Mouse (Mus musculus) megakaryocyte-erythroid progenitor cell, adult 5-6 weeks (primary cell): ENCODE results near the gene Negr1. TPM values are rescaled to one million over a fixed set of nuclear protein-coding genes. Genes with fewer than 3 reads are reported as not detected.

Source experiments
- ATAC-seq: replicated peaks from 2 replicates; pipeline ENCODE4 v1.8.0; 2016; ENCODE audit warnings: mild to moderate bottlenecking, inconsistent platforms; ENCODE audit not compliant: severe bottlenecking, poor library complexity, low FRiP score, low TSS enrichment
- total RNA-seq, 2 experiments: library from RNA; stranded (forward) in 1 of 2; stranded (reverse) in 1 of 2; fragments of 200-1000, 215-1000 nt in 1 of 2; fragments of >200 nt in 1 of 2; fragmentation: Nextera tagmentation in 1 of 2; gene quantifications; 2 replicates each; pipeline ENCODE4 v1.2.3; 2014 to 2017

Gene Negr1
- total RNA-seq, 2 experiments from 2014 or later = not detected

- no peak for ATAC-seq
Measured at GRCm38 (mm10) chr3:156786355-156786754, 224.8 kb downstream of the Negr1 start.

- ATAC-seq = no peak
Measured at GRCm38 (mm10) chr3:156791234-156791633, 229.6 kb downstream of the Negr1 start.

DNA sequence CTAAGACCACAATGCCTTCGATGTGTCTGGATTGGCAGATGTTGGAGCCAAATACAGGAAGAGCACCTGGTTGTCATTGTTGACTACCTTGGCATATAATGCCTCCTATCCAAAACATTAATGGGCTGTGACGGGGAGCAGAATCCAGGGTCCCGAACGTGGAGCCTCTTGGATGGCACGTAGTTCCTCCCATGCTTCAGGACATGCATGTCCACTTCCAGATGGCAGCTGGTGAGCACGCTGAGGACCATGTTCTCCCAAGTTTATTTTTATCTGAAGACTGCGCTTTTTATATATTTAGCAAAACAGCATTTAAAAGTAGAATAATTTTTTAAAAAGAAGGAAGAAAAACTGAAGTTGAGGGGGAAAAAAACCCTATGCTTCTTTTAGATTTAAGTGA, 231.1 kb downstream of the Negr1 start:
- ATAC-seq = no peak

GRCm38 (mm10) chr3:156794091-156794490, 232.5 kb downstream of the Negr1 start:
- ATAC-seq = no peak

DNA sequence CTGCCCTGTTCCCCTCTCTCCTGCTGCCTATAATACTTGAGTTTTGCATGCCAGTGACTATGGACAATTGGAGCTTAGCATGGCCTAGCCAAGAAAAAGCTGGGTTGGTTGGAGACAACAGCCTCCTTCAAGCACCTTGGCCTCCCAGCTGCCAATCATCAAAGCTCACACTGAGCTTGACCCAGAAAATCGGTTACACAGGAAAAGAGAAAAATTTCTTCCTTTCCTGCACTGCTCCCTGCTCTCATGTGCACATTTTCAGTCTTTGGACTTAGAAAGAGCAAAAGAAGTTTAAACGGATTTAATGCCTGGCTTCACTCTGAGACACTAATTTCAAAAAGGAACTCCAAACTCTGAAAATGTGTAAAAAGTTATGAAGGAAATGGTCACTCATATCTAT, 233.0 kb downstream of the Negr1 start:
- ATAC-seq = no peak

- no peak for ATAC-seq
Measured at GRCm38 (mm10) chr3:156796061-156796691, 234.6 kb downstream of the Negr1 start.

DNA sequence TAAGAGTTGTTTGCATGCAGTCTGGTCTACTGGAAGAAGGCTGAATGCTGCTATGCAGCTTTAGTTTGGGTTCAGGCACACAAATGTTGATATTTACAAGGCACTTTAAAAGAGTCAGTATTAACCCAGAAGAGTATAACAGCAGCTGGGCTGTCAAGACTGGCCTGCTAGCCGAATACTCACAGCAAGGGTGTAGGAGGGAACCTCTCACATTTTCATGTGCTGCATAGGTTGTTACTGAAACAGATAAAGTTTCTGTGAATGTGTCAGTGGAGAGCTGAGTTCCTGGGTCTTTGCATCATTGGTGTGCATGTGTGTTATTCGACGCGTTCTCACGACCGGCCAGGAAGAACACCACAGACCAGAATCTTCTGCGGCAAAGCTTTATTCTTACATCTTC, 237.6 kb downstream of the Negr1 start:
- ATAC-seq = no peak

GRCm38 (mm10) chr3:156809836-156810235, 248.2 kb downstream of the Negr1 start:
- no peak for ATAC-seq

GRCm38 (mm10) chr3:156816938-156817337, 255.3 kb downstream of the Negr1 start:
- no peak for ATAC-seq

- ATAC-seq = no peak
Measured at GRCm38 (mm10) chr3:156817452-156817851, 255.9 kb downstream of the Negr1 start.

DNA sequence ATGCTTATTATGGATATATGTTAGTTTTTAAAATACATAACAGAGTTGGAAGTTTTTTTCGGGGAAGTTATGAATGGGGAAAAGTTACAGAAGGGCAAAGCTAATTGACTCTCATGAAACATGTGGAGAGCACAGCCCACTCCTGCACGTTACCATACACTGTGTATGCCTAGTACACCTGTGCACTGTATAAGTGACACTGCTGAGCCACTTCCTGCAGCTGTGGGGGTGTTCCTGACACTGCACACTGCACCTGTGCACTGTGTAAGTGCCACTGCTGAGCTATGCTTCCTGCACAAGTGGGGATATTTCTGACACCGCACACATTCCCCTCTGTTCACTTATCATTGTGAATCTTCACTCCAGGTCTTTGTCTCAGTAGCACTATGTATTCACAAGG, 261.4 kb downstream of the Negr1 start:
- no peak for ATAC-seq

DNA sequence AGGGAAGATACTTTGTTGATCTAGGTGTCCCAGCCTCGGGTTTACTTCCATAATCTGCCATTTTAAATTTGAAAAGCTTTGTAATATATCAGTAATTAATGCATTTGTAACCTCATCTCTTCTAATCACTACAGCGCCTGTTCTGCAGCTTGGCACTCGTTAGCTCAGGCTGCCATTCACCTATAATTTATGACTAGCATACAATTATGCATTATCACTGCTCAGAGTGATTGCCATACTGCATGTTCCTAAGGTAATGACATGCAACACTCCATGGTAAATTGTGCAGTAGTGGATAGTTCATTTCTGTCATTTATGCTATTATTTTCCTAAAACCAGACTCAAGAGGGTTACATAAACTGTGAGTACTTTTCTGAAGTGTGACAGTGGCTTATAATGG, 272.3 kb downstream of the Negr1 start:
- no peak for ATAC-seq

GRCm38 (mm10) chr3:156838550-156838949, 277.0 kb downstream of the Negr1 start:
- ATAC-seq = no peak

GRCm38 (mm10) chr3:156848385-156848784, 286.8 kb downstream of the Negr1 start:
- no peak for ATAC-seq

GRCm38 (mm10) chr3:156851921-156852320, 290.3 kb downstream of the Negr1 start:
- no peak for ATAC-seq

- no peak for ATAC-seq
Measured at GRCm38 (mm10) chr3:156870239-156870921, 308.8 kb downstream of the Negr1 start.

DNA sequence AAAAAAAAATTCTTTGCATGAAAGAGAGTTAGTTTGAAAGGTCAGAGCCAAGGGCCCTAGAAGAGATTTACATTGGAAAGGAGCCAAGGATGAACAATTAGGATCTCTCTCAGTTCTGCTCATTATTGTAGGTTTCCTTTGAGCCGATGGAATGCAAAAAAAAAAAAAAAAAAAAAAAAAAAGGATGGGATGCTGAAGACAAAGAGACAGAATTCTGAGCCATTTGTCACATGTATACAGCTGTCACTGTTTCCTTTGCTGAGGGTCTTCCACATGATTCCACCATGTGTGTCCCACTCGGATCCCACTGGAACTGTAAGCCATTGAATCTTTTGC, 309.3 kb downstream of the Negr1 start:
- ATAC-seq = no peak

GRCm38 (mm10) chr3:156871641-156872196, 310.1 kb downstream of the Negr1 start:
- no peak for ATAC-seq

GRCm38 (mm10) chr3:156876551-156876950, 315.0 kb downstream of the Negr1 start:
- ATAC-seq = no peak

- ATAC-seq = no peak
Measured at GRCm38 (mm10) chr3:156882129-156882528, 320.5 kb downstream of the Negr1 start.

- ATAC-seq = no peak
Measured at GRCm38 (mm10) chr3:156883873-156884272, 322.3 kb downstream of the Negr1 start.
